19 mouse cellular contexts compared by ENCODE assay signal in the genomic region with DNA sequence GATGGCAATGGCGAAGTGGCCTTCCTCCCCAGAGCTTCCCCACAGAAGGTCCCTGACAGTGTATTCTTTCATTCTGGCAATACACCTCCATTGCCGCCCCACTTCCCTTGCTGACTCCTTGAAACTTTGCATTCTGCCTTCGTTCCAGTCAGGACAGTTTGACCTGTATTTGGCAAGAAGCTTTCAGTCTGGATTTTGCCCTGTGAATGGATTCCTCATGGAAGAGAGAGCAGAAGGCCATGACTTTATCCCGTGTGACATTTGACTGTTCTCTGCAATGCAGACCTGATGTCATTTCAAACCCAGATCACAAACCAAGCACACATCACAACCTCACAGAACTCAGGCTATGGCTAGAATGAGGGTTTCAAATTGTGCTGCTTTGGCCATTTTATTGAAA. TPM values are rescaled to one million over a fixed set of nuclear protein-coding genes. Genes with fewer than 3 reads are reported as not detected.
"Had no signal": no experiment of that assay in that cellular context is flagged by ENCODE, and none has a peak within 500 bp of the region (broad histone marks: within the 10 kb centered on the region; RNA-seq: fewer than 3 reads in every experiment).

No protein-coding gene starts in this region.

- DNase-seq: lung, adult 18-20 months; lung, embryonic 14.5 days; lung, postnatal 10 days; lung, postnatal 4 days; midbrain, embryonic 14.5 days; retina, postnatal 1 day; right cerebral cortex, adult 18-20 months; right cerebral cortex, postnatal 25 days; right cerebral cortex, postnatal 4 days; spleen, adult 18-20 months; thymus, adult 18-20 months; thymus, postnatal 14 days; thymus, postnatal 36 days had no signal

- H3K4me2 ChIP-seq: lung, embryonic 14.5 days; midbrain, embryonic 12.5 days; neural tube, embryonic 13.5 days; neural tube, embryonic 15.5 days had no signal

- H3K27ac ChIP-seq: midbrain, embryonic 10.5 days; midbrain, embryonic 12.5 days; neural tube, embryonic 13.5 days; neural tube, embryonic 15.5 days had no signal

- ATAC-seq: midbrain, embryonic 16.5 days had no signal

- H3K9me3 ChIP-seq: midbrain, embryonic 10.5 days; midbrain, embryonic 12.5 days; neural tube, embryonic 13.5 days; neural tube, embryonic 15.5 days had no signal

- H3K36me3 ChIP-seq: midbrain, embryonic 10.5 days; midbrain, embryonic 12.5 days; neural tube, embryonic 13.5 days; neural tube, embryonic 15.5 days had no signal

- H3K9ac ChIP-seq: lung, embryonic 14.5 days; midbrain, embryonic 12.5 days; neural tube, embryonic 13.5 days; neural tube, embryonic 15.5 days had no signal

- H3K27me3 ChIP-seq: midbrain, embryonic 12.5 days; neural tube, embryonic 13.5 days; neural tube, embryonic 15.5 days had no signal

- H3K4me3 ChIP-seq: midbrain, embryonic 10.5 days; midbrain, embryonic 12.5 days; myocyte; neural tube, embryonic 13.5 days; neural tube, embryonic 15.5 days had no signal

- H3K4me1 ChIP-seq: midbrain, embryonic 10.5 days; midbrain, embryonic 12.5 days; neural tube, embryonic 13.5 days; neural tube, embryonic 15.5 days had no signal

RNA-seq across cellular contexts. Expression of a gene that starts 55.9 kb away (rescaled TPM):
- polyA plus RNA-seq: midbrain, embryonic 16.5 days had no signal
